Mouse (Mus musculus) small intestine, adult 2 months (tissue): ENCODE measurements around the gene Gadd45a.

Experiments
- CTCF ChIP-seq: fragments of 200-500 bp; IDR thresholded peaks from 2 replicates; pipeline ENCODE4 v1.5.1; 2012; ENCODE audit warnings: low read depth, mild to moderate bottlenecking, control low read depth, inconsistent platforms, low read length, moderate library complexity, mixed read lengths; ENCODE audit not compliant: insufficient replicate concordance, insufficient read length; ENCODE audit errors: extremely low read depth
- POLR2A ChIP-seq: fragments of 200-500 bp; IDR thresholded peaks from 2 replicates; pipeline ENCODE4 v1.6.1; 2012; ENCODE audit warnings: low read depth, mild to moderate bottlenecking, control low read depth, inconsistent platforms, low read length, moderate library complexity

- no peak for TF ChIP-seq POLR2A
- no peak for TF ChIP-seq CTCF
Measured at GRCm38 (mm10) chr6:67014679-67015075, 22.6 kb downstream of the Gadd45a start.
